Mouse (Mus musculus) erythroblast, adult 5-6 weeks (primary cell): ENCODE measurements around the gene Krt16. TPM values are rescaled to one million over a fixed set of nuclear protein-coding genes. Genes with fewer than 3 reads are reported as not detected.
A peak's percentile ranks its signal among the peaks of the same experiment; 100 is the strongest.

ENCODE experiments used
- ATAC-seq: replicated peaks from 2 replicates; pipeline ENCODE4 v1.8.0; 2016; ENCODE audit warnings: moderate number of reproducible peaks, mild to moderate bottlenecking, moderate TSS enrichment, inconsistent platforms; ENCODE audit not compliant: poor library complexity, low FRiP score, severe bottlenecking
- total RNA-seq, 2 experiments: library from RNA; stranded (forward) in 1 of 2; stranded (reverse) in 1 of 2; fragments of 150-400 nt in 1 of 2; fragments of 200-764, 138-1000 nt in 1 of 2; gene quantifications; 2 replicates each; pipeline versions ENCODE4 v1.2.3 to v1.2.4; 2015 to 2017; ENCODE audit warnings: low replicate concordance in 2 of 2

Gene Krt16
- total RNA-seq (2015; ENCODE audit: low replicate concordance) (not detected in 2 replicates), total RNA-seq (2017; ENCODE audit: low replicate concordance) (not detected in 2 replicates)

- ATAC-seq: no peak
Observed at GRCm38 (mm10) chr11:100248852-100249465, at the start of gene Krt16. Gene Krt16, minus strand, starts transcription at chr11:100248902.

- peak; percentile 47 for ATAC-seq
Observed at GRCm38 (mm10) chr11:100297801-100298200, 49.1 kb upstream of the Krt16 start.

- ATAC-seq: peak; percentile 73
Observed at GRCm38 (mm10) chr11:100295308-100295707, 46.6 kb upstream of the Krt16 start.

DNA sequence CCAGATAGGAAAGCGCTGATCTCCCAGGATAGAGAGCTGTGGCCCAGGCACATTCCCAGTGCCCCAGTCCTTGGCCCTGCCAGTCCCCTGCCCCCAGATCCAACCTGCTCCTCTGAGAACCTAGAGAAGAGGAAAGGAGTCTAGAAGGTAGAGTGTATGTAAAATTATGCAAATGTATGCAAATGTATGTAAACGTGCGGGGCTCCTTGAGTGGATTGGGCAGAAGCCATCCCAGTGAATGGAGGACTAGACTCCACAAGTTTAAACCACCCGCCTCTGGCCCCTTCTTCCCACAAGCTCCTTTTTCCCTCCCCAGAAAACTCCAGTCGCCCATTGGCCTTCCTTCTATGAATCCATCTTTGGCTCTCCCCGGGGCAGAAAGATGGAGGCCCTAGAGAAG, 44.2 kb upstream of the Krt16 start:
- no peak for ATAC-seq

DNA sequence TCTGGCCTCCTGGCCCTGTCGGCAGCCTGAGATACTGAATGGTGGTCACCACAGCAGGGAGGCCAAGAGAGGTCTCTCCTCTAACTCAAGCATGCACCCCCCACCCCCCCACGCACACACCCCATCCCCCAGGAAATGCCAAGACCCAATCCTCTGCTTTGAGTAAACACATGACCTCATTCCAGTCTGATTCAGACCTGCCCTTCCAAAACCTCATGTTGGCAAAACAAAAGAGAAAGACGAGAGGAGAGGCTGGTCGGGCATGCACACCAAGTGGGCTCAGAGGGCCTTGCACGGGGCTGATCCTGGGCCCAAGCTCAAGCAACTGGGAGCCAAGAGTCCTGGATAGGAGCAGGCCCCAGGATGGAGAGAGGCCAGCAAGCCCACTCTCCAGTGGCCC, 41.5 kb upstream of the Krt16 start:
- ATAC-seq: no peak

DNA sequence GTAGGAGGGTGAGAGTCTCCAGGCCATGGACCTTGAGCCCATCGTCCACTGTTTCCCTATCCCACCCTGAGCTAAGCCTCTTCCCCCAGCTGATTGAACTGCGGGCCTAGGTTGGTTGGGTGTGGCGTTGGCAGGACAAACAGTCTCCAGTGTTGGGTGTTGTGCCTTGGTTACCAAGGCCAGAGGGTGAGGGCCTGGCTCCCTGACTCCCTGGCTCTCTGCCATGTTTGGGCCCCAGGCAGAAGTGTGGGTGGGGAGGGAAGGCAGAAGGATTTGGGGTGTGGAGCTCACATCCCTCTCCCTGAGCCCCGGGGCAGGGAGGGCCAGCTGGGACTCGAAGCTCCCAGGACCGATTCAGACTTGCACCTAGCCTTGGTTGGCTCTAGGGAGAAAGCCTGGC, 40.2 kb upstream of the Krt16 start:
- ATAC-seq: no peak

DNA sequence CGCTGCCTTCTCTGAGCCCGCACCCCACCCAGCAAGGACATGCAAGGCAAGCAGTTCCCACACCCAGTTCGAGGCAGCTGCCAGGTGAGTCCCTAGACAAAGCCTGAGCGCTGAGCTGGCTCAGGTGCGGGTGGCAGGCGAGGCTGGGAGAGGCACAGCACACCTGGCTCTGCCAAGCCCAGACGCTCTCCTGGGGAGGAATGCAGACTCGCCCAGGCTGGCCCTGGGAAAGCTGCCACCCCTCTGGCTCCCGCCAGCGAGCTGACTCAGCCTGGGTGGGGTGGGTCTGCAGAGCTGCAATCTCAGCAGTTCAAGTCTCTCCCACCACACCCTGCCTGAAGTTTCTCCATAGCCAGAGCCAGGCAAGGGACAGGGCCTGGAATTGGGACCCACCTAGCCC, 38.3 kb upstream of the Krt16 start:
- no peak for ATAC-seq

DNA sequence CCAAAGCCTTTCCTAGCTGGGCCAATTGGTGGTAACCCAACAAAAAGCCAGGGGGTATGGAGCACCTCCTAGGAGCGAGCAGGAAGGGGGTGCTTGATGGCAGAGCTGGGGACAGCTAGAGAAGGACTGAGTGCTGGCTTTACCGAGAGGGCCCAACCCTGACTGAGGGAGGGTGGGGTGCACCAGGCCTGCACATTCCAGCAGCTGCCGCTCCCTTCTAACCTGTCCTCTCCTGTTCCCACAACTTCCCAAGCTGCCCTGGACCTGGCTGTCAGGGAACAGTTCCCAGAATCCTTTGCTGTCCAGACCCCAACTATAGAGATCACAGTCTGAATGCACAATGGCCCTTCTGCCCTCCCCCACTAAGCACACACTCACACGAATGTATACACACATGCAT, 36.3 kb upstream of the Krt16 start:
- ATAC-seq: no peak

DNA sequence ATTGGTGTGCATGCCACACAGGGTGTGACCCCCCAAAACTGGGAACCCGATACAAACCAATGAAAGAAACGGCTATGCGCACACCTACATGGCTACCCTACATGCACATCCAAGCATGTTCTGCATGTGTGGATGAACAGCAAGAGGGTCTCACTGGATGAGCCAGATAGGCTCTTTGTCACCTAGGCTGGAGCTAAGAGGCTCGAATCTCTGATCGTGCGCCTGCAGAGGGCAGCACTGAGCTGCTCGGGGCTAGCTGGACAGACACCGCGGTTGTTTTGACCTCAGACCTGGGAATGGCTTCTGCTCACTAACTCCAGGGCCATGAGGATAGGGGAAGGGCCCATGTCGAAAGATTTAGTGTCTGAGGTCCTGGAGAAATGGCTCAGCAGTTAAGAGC, 33.8 kb upstream of the Krt16 start:
- peak; percentile 71 for ATAC-seq

DNA sequence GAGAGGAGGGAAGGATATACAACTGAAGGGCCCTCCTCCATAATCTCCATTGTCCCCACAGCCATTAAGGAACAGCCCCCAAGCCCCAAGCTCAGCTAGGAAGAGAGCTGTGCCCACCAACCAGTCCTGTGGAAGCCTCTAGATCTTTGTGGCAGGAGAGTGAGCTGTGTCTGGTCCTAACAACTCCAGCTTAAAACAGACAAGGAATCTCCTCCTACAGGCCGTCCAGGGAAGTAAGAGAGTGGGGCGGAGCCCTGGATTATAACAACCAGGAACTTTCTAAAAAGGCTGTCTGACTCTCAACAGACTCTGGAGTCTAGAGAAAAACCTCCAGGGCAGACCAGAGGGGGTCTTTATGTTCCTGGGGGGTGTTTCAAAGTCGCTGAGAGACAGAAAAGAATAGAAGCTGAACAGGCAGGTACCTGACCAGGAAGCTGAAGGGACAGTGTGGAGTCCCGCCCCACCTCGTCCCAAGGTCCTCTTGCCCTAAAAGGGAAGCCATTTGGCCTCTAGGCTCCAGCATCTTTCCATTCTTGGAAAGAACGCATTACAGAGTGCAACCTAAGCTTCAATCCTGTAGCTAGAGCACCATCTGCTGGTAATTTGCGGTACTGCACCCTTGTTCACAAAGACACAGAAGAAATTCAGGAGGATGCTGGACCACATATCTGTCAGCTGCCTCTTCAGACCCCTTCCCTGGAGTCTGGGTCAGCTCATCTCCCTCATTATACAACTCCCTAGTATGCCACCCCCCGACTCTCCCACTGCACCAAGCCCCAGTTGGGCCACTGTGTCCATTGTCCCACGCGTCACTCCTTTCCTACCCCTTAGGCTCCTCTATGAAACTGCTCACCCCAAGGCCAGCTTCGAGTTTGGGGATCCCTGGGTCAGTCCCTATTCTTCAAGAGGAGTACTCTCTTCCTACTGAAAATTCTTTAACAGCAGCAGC, 33.2 kb upstream of the Krt16 start:
- ATAC-seq: peak; percentile 60; the same call in 1 of the 2 replicates

GRCm38 (mm10) chr11:100278759-100279158, 30.1 kb upstream of the Krt16 start:
- no peak for ATAC-seq

- ATAC-seq: no peak
Observed at GRCm38 (mm10) chr11:100277726-100278480, 29.2 kb upstream of the Krt16 start.

- ATAC-seq: no peak
Observed at GRCm38 (mm10) chr11:100275466-100275865, 26.8 kb upstream of the Krt16 start.

DNA sequence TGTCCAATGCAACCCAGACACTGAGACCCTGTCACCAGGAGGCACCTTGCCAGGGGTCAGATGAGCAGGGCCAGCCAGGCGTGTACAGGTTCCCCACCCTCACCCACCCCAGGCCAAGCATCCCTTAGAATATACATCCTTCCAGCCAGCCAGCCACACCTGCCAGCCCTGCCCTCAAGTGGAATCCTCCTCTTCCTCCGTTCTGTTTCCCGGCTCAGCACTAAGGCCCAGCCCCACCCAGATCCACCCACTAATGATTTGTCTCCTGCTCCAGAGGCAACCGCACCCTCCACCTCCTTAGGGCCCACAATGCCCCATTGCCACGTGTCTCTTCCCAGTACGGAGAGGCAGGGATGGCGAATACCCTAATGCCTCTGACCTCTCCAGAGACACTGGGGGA, 26.0 kb upstream of the Krt16 start:
- ATAC-seq: no peak

- no peak for ATAC-seq
Observed at GRCm38 (mm10) chr11:100271878-100272277, 23.2 kb upstream of the Krt16 start.

DNA sequence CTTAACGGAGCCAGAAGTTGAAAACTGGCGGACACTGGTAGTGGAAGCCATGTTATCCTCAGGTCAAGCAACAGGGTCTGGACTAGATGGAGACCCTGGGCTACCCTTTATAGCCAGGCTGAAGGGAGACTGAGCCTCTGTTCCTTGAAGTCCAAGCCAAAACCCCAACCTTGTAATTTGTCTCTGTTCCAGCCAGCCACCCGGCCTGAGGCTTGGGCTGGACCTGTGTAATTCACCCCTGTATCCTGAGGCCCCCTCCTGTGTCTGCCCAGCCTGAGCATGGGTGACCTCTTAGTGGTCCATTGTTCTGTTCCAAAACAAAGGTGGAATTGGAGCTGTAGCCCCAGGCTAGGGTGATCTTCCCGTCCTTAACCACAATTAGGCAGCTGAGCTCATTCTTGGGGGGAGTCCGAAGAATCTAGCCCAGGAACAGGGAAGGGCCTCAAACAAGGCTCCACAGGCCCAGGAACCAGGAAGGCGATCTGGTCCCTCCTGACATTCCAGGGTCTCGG, 21.2 kb upstream of the Krt16 start, which contains the start of gene Krt42:
TSS of gene Krt42 (minus strand) at position 51 of the 512 bp plus-strand sequence.
- no peak for ATAC-seq

GRCm38 (mm10) chr11:100262058-100262980, 13.6 kb upstream of the Krt16 start:
- ATAC-seq: no peak

- ATAC-seq: no peak
Observed at GRCm38 (mm10) chr11:100261235-100261605, 12.5 kb upstream of the Krt16 start.
